8 mouse cellular contexts compared by ENCODE assay signal in the genomic region with DNA sequence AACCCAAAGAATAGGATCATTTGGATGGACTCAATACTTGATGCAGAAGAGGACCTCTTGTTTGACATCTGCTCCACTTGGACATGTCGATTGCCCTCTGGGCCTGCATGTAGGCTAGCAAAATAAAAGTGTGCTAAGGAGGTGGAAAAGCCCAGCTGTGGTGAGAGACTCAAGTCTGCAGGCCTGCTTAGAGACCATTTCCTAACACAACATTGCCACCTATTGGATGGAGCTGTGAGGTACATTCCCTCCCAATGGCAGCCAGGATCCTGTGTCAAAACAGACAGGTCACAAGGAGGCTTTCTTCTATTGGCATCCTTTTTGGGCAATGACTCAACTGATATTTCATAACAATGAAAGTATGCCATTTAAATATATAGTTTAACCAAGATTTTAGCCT. TPM values are rescaled to one million over a fixed set of nuclear protein-coding genes. Genes with fewer than 3 reads are reported as not detected.
DNase-seq lines count a peak whose midpoint lies in the region; ATAC-seq lines count a peak whose summit lies in the region.

No protein-coding gene starts in this region.

- H3K9ac ChIP-seq in hindbrain, embryonic 13.5 days, result no peak overlapping the region
- H3K9ac ChIP-seq in midbrain, embryonic 12.5 days (replicated peaks), result no peak overlapping the region

- H3K4me1 ChIP-seq in hindbrain, embryonic 13.5 days (replicated peaks), result 0 out of 2 replicates have a peak, but pooled peaks cover 4% of the 10 kb centered on the region
- H3K4me1 ChIP-seq in midbrain, embryonic 12.5 days, result 0 out of 2 replicates have a peak, but pooled peaks cover 3% of the 10 kb centered on the region

- intact Hi-C loops in left cerebral cortex, postnatal 14 days (cut with DNase I), result loop anchor here (1.0 to 10.0 kb wide), 3 partner anchors 75 to 577 kb away; no protein-coding TSS in a partner anchor

- WGBS in hindbrain, embryonic 13.5 days, result 5% methylated on average over 1 of the region's 1 CpGs
- 0% methylated on average over 1 of the region's 1 CpGs for WGBS in midbrain, embryonic 12.5 days

- no peak overlapping the region for H3K27ac ChIP-seq in hindbrain, embryonic 13.5 days
- no peak overlapping the region for H3K27ac ChIP-seq in midbrain, embryonic 12.5 days (replicated peaks)

- H3K27me3 ChIP-seq in hindbrain, embryonic 13.5 days, result 0 out of 2 replicates have a peak, but pooled peaks cover 2% of the 10 kb centered on the region
- peaks cover 4% of the 10 kb centered on the region for H3K27me3 ChIP-seq in midbrain, embryonic 12.5 days

- no peak overlapping the region for H3K4me3 ChIP-seq in hindbrain, embryonic 13.5 days
- no peak overlapping the region for H3K4me3 ChIP-seq in midbrain, embryonic 12.5 days

- peak; percentile 42 for DNase-seq in urinary bladder, postnatal 25 days (ENCODE audit: low spot score)
- no peak for DNase-seq in urinary bladder, adult 2 months (ENCODE audit: low spot score)
- peak; percentile 74 to 77 for DNase-seq in cerebellum, postnatal 14 days
- DNase-seq in frontal cortex, postnatal 10 days (ENCODE audit: low spot score in 2 of 2), result peak; percentile 31 to 61
- DNase-seq in left cerebral cortex, postnatal 14 days (ENCODE audit: low spot score in 2 of 2), result peak; percentile 79 to 83
- DNase-seq in spleen, postnatal 14 days (ENCODE audit: low spot score in 2 of 2), result peak; percentile 27 to 55

- no peaks in the 10 kb centered on the region for H3K9me3 ChIP-seq in hindbrain, embryonic 13.5 days
- H3K9me3 ChIP-seq in midbrain, embryonic 12.5 days, result no peaks in the 10 kb centered on the region

- ATAC-seq in hindbrain, embryonic 13.5 days (ENCODE audit: low FRiP score), result peak; percentile 38; the same call in 1 of the 2 replicates
- peak; percentile 31 for ATAC-seq in midbrain, embryonic 12.5 days (ENCODE audit: low FRiP score, low read depth)

- H3K4me2 ChIP-seq in hindbrain, embryonic 13.5 days, result no peak overlapping the region
- H3K4me2 ChIP-seq in midbrain, embryonic 12.5 days (replicated peaks), result no peak overlapping the region

- H3K36me3 ChIP-seq in hindbrain, embryonic 13.5 days, result 0 out of 2 replicates have a peak, but pooled peaks cover 4% of the 10 kb centered on the region
- peaks cover 2% of the 10 kb centered on the region; the same call in 1 of the 2 replicates for H3K36me3 ChIP-seq in midbrain, embryonic 12.5 days

RNA-seq across cellular contexts. Expression of gene Gm4952, which starts 7.9 kb away (rescaled TPM):
- not detected in 2 replicates for polyA plus RNA-seq in urinary bladder, adult 2 months (2012; rRNA removed)
- 0.19 TPM in 1 of 2 replicates, not detected in the other for polyA plus RNA-seq in hindbrain, embryonic 13.5 days (2015; fragmentation: Nextera tagmentation; extraction: Ambion mirVana)
- total RNA-seq in left cerebral cortex, postnatal 14 days (2021), result under 1 TPM in 1 of 2 experiments, not detected in 1; 0.44 TPM
- not detected in 2 replicates for polyA plus RNA-seq in midbrain, embryonic 12.5 days (2016; fragmentation: Nextera tagmentation; extraction: Ambion mirVana)

RNA-seq across cellular contexts. Expression of gene Glyat, which starts 41.2 kb away (rescaled TPM):
- polyA plus RNA-seq in urinary bladder, adult 2 months (2012; rRNA removed), result 0.14 and 0.15 TPM in 2 replicates
- polyA plus RNA-seq in hindbrain, embryonic 13.5 days (2015; fragmentation: Nextera tagmentation; extraction: Ambion mirVana), result 0.05 TPM in 1 of 2 replicates, not detected in the other
- total RNA-seq in left cerebral cortex, postnatal 14 days (2021), result not detected
- not detected in 2 replicates for polyA plus RNA-seq in midbrain, embryonic 12.5 days (2016; fragmentation: Nextera tagmentation; extraction: Ambion mirVana)

RNA-seq across cellular contexts. Expression of gene Fam111a, which starts 46.4 kb away (rescaled TPM):
- 5.8 and 6.2 TPM in 2 replicates for polyA plus RNA-seq in urinary bladder, adult 2 months (2012; rRNA removed)
- polyA plus RNA-seq in hindbrain, embryonic 13.5 days (2015; fragmentation: Nextera tagmentation; extraction: Ambion mirVana), result 7.8 and 8.0 TPM in 2 replicates
- total RNA-seq in left cerebral cortex, postnatal 14 days (2021), result 1 to 10 TPM; 1.9 to 2.7 TPM
- 15.4 and 16.7 TPM in 2 replicates for polyA plus RNA-seq in midbrain, embryonic 12.5 days (2016; fragmentation: Nextera tagmentation; extraction: Ambion mirVana)
